ENCODE assay signal across 14 mouse cellular contexts in genomic region chr3:159851980-159852379, GRCm38 (mm10). TPM values are rescaled to one million over a fixed set of nuclear protein-coding genes. Genes with fewer than 3 reads are reported as not detected.
DNase-seq lines count a peak whose midpoint lies in the region; ATAC-seq and TF ChIP-seq lines count a peak whose summit lies in the region.
"Had no signal": no experiment of that assay in that cellular context is flagged by ENCODE, and none has a peak within 500 bp of the region (broad histone marks: within the 10 kb centered on the region; RNA-seq: fewer than 3 reads in every experiment).

No protein-coding gene starts in this region.

- WGBS in forebrain, embryonic 14.5 days, result 3% methylated on average over 2 of the region's 2 CpGs
- WGBS in neural tube, embryonic 13.5 days, result 16% methylated on average over 2 of the region's 2 CpGs
- 73% methylated on average over 2 of the region's 2 CpGs for WGBS in limb, embryonic 10.5 days

- no peak overlapping the region for H3K4me2 ChIP-seq in forebrain, embryonic 14.5 days (ENCODE audit: low read length)
- H3K4me2 ChIP-seq in neural tube, embryonic 13.5 days, result no peak overlapping the region
- H3K4me2 ChIP-seq: limb, embryonic 12.5 days had no signal

- no peak overlapping the region for H3K27ac ChIP-seq in layer of hippocampus, adult 2 months
- no peak overlapping the region for H3K27ac ChIP-seq in forebrain, embryonic 14.5 days (ENCODE audit: low read depth, low read length)
- no peak overlapping the region for H3K27ac ChIP-seq in neural tube, embryonic 13.5 days (replicated peaks)
- no peak overlapping the region for H3K27ac ChIP-seq in limb, embryonic 10.5 days
- H3K27ac ChIP-seq: limb, embryonic 12.5 days had no signal

- peaks cover 4% of the 10 kb centered on the region; the same call in 1 of the 2 replicates for H3K4me1 ChIP-seq in forebrain, embryonic 14.5 days (ENCODE audit: control insufficient read depth, insufficient read depth, low read length)
- H3K4me1 ChIP-seq in neural tube, embryonic 13.5 days (replicated peaks), result peaks cover 9% of the 10 kb centered on the region
- H3K4me1 ChIP-seq in limb, embryonic 10.5 days, result no peaks in the 10 kb centered on the region
- H3K4me1 ChIP-seq: megakaryocyte, embryonic 14.5 days had no signal

- H3K4me3 ChIP-seq in layer of hippocampus, adult 2 months, result no peak overlapping the region
- no peak overlapping the region for H3K4me3 ChIP-seq in forebrain, embryonic 14.5 days (ENCODE audit: low read depth, low read length)
- no peak overlapping the region for H3K4me3 ChIP-seq in neural tube, embryonic 13.5 days
- H3K4me3 ChIP-seq in limb, embryonic 10.5 days, result no peak overlapping the region
- H3K4me3 ChIP-seq: limb, embryonic 12.5 days; megakaryocyte, embryonic 14.5 days had no signal

- peak; percentile 97 for ATAC-seq in forebrain, embryonic 14.5 days
- ATAC-seq in neural tube, embryonic 13.5 days (ENCODE audit: low read depth), result peak; percentile 87
- ATAC-seq in erythroblast, adult 5-6 weeks (replicated peaks; ENCODE audit: low FRiP score, poor library complexity, severe bottlenecking), result no peak

- peak; percentile 4 for DNase-seq in layer of hippocampus, adult 11-12 months (ENCODE audit: low spot score)
- DNase-seq in layer of hippocampus, adult 2 months (ENCODE audit: low spot score in 2 of 2), result no peak
- peak; percentile 73 for DNase-seq in embryo, embryonic 10 days (ENCODE audit: low spot score)
- DNase-seq in forebrain, embryonic 14.5 days (ENCODE audit: low spot score), result peak; percentile 84
- DNase-seq in urinary bladder, postnatal 36 days (ENCODE audit: low spot score in 2 of 2), result no peak
- DNase-seq in limb, embryonic 10.5 days (ENCODE audit: low spot score), result no peak
- DNase-seq: cerebellum, postnatal 36 days; heart, postnatal 14 days; kidney, adult 18-20 months; lung, adult 18-20 months had no signal

- TF ChIP-seq CTCF in layer of hippocampus, adult 2 months (conservative IDR thresholded peaks at IDR 0.05), result no peak

- H3K9ac ChIP-seq in forebrain, embryonic 14.5 days (ENCODE audit: low read length), result no peak overlapping the region
- H3K9ac ChIP-seq in neural tube, embryonic 13.5 days, result no peak overlapping the region
- H3K9ac ChIP-seq: limb, embryonic 12.5 days had no signal

- H3K36me3 ChIP-seq in forebrain, embryonic 14.5 days (ENCODE audit: control insufficient read depth, insufficient read depth, low read length), result no peaks in the 10 kb centered on the region
- H3K36me3 ChIP-seq in neural tube, embryonic 13.5 days, result no peaks in the 10 kb centered on the region
- no peaks in the 10 kb centered on the region for H3K36me3 ChIP-seq in limb, embryonic 10.5 days
- H3K36me3 ChIP-seq: limb, embryonic 12.5 days had no signal

- H3K9me3 ChIP-seq in forebrain, embryonic 14.5 days (replicated peaks; ENCODE audit: control insufficient read depth, low read length), result no peaks in the 10 kb centered on the region
- H3K9me3 ChIP-seq in neural tube, embryonic 13.5 days, result no peaks in the 10 kb centered on the region
- H3K9me3 ChIP-seq in limb, embryonic 10.5 days (replicated peaks), result no peaks in the 10 kb centered on the region
- H3K9me3 ChIP-seq: limb, embryonic 12.5 days; megakaryocyte, embryonic 14.5 days had no signal

- H3K27me3 ChIP-seq in forebrain, embryonic 14.5 days (replicated peaks; ENCODE audit: control insufficient read depth, insufficient read depth, low read length), result peaks cover 8% of the 10 kb centered on the region; the same call in 1 of the 2 replicates
- H3K27me3 ChIP-seq in neural tube, embryonic 13.5 days, result no peaks in the 10 kb centered on the region
- no peaks in the 10 kb centered on the region for H3K27me3 ChIP-seq in limb, embryonic 10.5 days (ENCODE audit: low read depth, poor library complexity, severe bottlenecking)
- H3K27me3 ChIP-seq: limb, embryonic 12.5 days; megakaryocyte, embryonic 14.5 days had no signal

RNA-seq across cellular contexts. Expression of gene Wls, which starts 12.5 kb away (rescaled TPM):
- total RNA-seq in layer of hippocampus, adult 2 months (2021), result 10 to 100 TPM; 19.5 to 22.3 TPM
- polyA plus RNA-seq in forebrain, embryonic 14.5 days (2014; fragmentation: Nextera tagmentation; extraction: Ambion mirVana), result 49.6 and 55.9 TPM in 2 replicates
- 80.1 and 80.5 TPM in 2 replicates for polyA plus RNA-seq in neural tube, embryonic 13.5 days (2015; fragmentation: Nextera tagmentation; extraction: Ambion mirVana)
- total RNA-seq in erythroblast, adult 5-6 weeks (2015; ENCODE audit: low replicate concordance), result 16.1 and 16.5 TPM in 2 replicates
- total RNA-seq in erythroblast, adult 5-6 weeks (2017; ENCODE audit: low replicate concordance), result 11.9 and 12.5 TPM in 2 replicates
- 101 and 122 TPM in 2 replicates for polyA plus RNA-seq in limb, embryonic 10.5 days (2016; fragmentation: Nextera tagmentation; extraction: Ambion mirVana)

Comparison
In these comparisons a context has a peak if more than half of its experiments do, and no peak if none do; other contexts are left out.
1. DNase-seq: peak in layer of hippocampus, adult 11-12 months (single experiment), embryo, embryonic 10 days (single experiment) and forebrain, embryonic 14.5 days (single experiment); none in layer of hippocampus, adult 2 months (0 of 2), urinary bladder, postnatal 36 days (0 of 2) and limb, embryonic 10.5 days (single experiment).